Mouse (Mus musculus): Measurements from ENCODE around the gene Slc25a47. TPM values are rescaled to one million over a fixed set of nuclear protein-coding genes. Genes with fewer than 3 reads are reported as not detected.

The Slc25a47 gene
- polyA plus RNA-seq, 1 experiment: 3.2 TPM

DNA sequence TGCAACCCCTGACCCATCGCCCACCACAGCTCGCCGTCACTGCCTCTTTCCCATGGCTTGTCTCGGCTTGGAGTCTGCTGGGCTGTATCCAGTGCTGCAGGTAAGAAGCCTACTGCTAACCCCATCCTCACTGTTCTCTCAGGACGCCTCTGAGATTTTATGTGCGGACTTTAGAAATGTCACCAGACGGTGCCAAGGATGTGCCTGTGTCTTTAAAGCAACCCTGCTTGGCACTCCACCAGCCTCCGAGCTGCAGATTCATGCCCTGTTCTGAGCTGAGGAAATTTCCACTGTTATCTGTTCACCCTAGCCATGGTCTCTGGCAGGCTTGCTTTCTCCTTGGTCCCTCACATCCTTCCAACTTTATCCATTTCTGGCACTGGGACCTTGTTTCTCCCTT, 3.0 kb upstream of the Slc25a47 start:
- no peaks in the 10 kb centered on the region for H3K27me3 ChIP-seq (ENCODE audit: control insufficient read depth, insufficient read depth, low read length)
- 91% methylated on average over 8 of the region's 8 CpGs for WGBS
- no peak overlapping the region for H3K27ac ChIP-seq (ENCODE audit: insufficient read depth, low read length)
- no peak for TF ChIP-seq CTCF (IDR thresholded peaks at IDR 0.05; ENCODE audit: extremely low read depth, insufficient read depth, insufficient read length, insufficient replicate concordance)
- TF ChIP-seq POLR2A (IDR thresholded peaks at IDR 0.05; ENCODE audit: low read depth, low read length): no peak
- H3K4me1 ChIP-seq (ENCODE audit: control insufficient read depth, insufficient read depth, insufficient read length): peaks cover 3% of the 10 kb centered on the region; the same call in 1 of the 2 replicates
- H3K36me3 ChIP-seq (ENCODE audit: control insufficient read depth, insufficient read depth, low read length): no peaks in the 10 kb centered on the region
- no peak overlapping the region for H3K4me3 ChIP-seq (ENCODE audit: extremely low read depth, insufficient read depth, insufficient read length)
- DNase-seq (ENCODE audit: low read depth in 1 of 2, low spot score in 2 of 2): no peak

DNA sequence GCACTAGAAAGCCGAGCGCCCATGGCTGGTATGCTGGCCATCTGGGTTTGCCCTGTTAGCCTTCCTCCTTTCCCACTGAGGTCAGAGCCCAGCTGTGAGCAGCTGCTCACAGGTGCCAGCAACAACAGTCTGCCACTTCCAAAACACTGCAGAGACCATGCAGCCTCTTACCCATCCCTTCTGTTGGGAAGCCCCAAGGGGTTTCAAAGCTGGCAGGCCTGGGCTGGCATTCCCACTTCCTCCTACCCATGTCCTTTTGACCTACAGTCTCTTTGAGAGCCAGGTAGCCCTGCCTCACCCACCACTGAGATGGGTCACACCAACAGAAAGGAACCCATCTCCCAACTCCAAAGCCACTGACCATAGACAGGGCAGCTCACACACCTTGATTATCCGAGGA, 2.4 kb upstream of the Slc25a47 start:
- no peak for DNase-seq (ENCODE audit: low read depth in 1 of 2, low spot score in 2 of 2)
- no peak overlapping the region for H3K27ac ChIP-seq (ENCODE audit: insufficient read depth, low read length)
- H3K36me3 ChIP-seq (ENCODE audit: control insufficient read depth, insufficient read depth, low read length): no peaks in the 10 kb centered on the region
- TF ChIP-seq CTCF (IDR thresholded peaks at IDR 0.05; ENCODE audit: extremely low read depth, insufficient read depth, insufficient read length, insufficient replicate concordance) (no peak), POLR2A (IDR thresholded peaks at IDR 0.05; ENCODE audit: low read depth, low read length) (no peak)
- no peak overlapping the region for H3K4me3 ChIP-seq (ENCODE audit: extremely low read depth, insufficient read depth, insufficient read length)
- H3K4me1 ChIP-seq (ENCODE audit: control insufficient read depth, insufficient read depth, insufficient read length): peaks cover 3% of the 10 kb centered on the region; the same call in 1 of the 2 replicates
- WGBS: 84% methylated on average over 3 of the region's 3 CpGs
- H3K27me3 ChIP-seq (ENCODE audit: control insufficient read depth, insufficient read depth, low read length): no peaks in the 10 kb centered on the region

DNA sequence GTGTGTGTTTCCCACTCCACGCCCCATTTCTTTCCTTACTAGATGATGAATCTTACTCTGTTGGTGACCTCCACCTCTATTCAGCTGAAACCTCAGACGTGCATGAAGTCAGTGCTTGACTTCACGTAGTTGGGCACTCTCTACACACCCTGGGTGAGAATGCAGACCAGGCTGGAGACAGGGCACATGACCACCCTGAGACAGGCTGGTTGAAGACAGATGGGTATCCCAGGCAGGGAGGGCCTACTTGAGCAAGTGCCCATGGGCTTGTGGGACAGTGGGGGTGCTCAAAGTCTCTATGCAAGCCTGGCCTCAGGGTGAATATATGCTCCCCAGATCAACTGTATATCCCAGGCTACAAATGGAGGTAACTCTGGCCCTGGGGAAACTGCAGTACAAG, 1.5 kb upstream of the Slc25a47 start:
- peaks cover 3% of the 10 kb centered on the region; the same call in 1 of the 2 replicates for H3K4me1 ChIP-seq (ENCODE audit: control insufficient read depth, insufficient read depth, insufficient read length)
- no peaks in the 10 kb centered on the region for H3K36me3 ChIP-seq (ENCODE audit: control insufficient read depth, insufficient read depth, low read length)
- H3K4me3 ChIP-seq (ENCODE audit: extremely low read depth, insufficient read depth, insufficient read length): no peak overlapping the region
- DNase-seq (ENCODE audit: low read depth in 1 of 2, low spot score in 2 of 2): no peak
- no peaks in the 10 kb centered on the region for H3K27me3 ChIP-seq (ENCODE audit: control insufficient read depth, insufficient read depth, low read length)
- TF ChIP-seq CTCF (IDR thresholded peaks at IDR 0.05; ENCODE audit: extremely low read depth, insufficient read depth, insufficient read length, insufficient replicate concordance): no peak
- no peak for TF ChIP-seq POLR2A (IDR thresholded peaks at IDR 0.05; ENCODE audit: low read depth, low read length)
- WGBS: 93% methylated on average over 3 of the region's 3 CpGs
- no peak overlapping the region for H3K27ac ChIP-seq (ENCODE audit: insufficient read depth, low read length)

DNA sequence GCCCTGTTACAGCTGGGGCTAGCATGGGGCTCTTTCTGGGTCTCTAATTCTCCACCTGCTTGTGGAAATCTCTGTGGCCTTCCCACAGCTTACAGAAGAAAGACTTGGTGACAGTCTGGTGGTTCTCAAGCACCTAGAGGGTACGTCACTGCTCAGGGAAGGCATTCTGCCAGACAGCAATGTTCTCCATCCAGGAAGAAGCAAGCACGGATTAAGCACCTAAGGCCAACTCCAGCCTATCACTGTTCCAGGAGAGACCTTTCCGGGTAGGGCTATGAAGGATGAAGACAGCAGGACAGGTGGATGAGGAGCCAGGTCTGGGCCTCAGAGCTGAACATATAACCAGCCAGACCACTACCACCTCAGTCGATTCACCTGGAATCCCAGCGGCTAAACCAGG, 1.1 kb upstream of the Slc25a47 start:
- Histone ChIP-seq H3K4me3 (ENCODE audit: extremely low read depth, insufficient read depth, insufficient read length) (peak overlapping the region; percentile 85; the same call in 1 of the 2 replicates), H3K27me3 (ENCODE audit: control insufficient read depth, insufficient read depth, low read length) (no peaks in the 10 kb centered on the region), H3K4me1 (ENCODE audit: control insufficient read depth, insufficient read depth, insufficient read length) (peaks cover 3% of the 10 kb centered on the region; the same call in 1 of the 2 replicates), H3K27ac (ENCODE audit: insufficient read depth, low read length) (no peak overlapping the region), H3K36me3 (ENCODE audit: control insufficient read depth, insufficient read depth, low read length) (no peaks in the 10 kb centered on the region)
- TF ChIP-seq CTCF (IDR thresholded peaks at IDR 0.05; ENCODE audit: extremely low read depth, insufficient read depth, insufficient read length, insufficient replicate concordance): no peak
- TF ChIP-seq POLR2A (IDR thresholded peaks at IDR 0.05; ENCODE audit: low read depth, low read length): no peak
- WGBS: 77% methylated on average over 5 of the region's 5 CpGs
- DNase-seq (ENCODE audit: low read depth in 1 of 2, low spot score in 2 of 2): no peak

DNA sequence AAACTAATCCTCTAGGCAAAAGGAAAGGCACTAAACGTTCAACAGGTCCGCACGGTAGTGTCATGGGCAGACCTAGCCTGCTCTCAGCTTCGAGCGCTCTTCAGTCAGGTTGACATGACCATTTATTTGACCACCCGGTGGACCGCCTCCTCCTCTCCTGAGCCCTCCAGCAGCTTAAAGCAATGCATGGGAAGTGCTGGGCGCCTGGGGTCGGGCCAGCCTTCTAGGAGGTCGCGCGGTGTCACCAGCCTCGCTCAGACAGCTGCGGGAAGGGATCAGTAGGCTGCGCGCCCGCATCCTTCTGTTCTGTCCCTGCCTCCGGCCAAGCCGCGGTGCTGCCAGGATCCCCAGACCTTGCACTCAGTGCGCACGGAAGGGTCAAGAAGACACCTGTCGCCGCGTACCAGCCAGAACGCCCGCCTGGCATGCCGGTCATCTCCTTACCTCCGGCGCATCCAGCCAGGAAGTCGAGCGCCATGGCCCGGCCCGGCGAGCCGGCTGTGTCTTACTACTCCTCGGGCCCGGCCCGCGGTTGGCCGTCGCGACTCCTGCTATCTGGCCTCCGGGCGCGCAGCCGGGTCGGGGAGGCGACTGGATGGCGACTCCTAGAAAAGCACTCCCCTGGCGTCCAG, 522 bp upstream of the Slc25a47 start:
- H3K36me3 ChIP-seq (ENCODE audit: control insufficient read depth, insufficient read depth, low read length): no peaks in the 10 kb centered on the region
- H3K27ac ChIP-seq (ENCODE audit: insufficient read depth, low read length): no peak overlapping the region
- TF ChIP-seq CTCF (IDR thresholded peaks at IDR 0.05; ENCODE audit: extremely low read depth, insufficient read depth, insufficient read length, insufficient replicate concordance) (0 out of 2 replicates have a peak, but pooled peaks have one; percentile 9), POLR2A (IDR thresholded peaks at IDR 0.05; ENCODE audit: low read depth, low read length) (no peak)
- peak overlapping the region; percentile 85 for H3K4me3 ChIP-seq (ENCODE audit: extremely low read depth, insufficient read depth, insufficient read length)
- peaks cover 3% of the 10 kb centered on the region; the same call in 1 of the 2 replicates for H3K4me1 ChIP-seq (ENCODE audit: control insufficient read depth, insufficient read depth, insufficient read length)
- H3K27me3 ChIP-seq (ENCODE audit: control insufficient read depth, insufficient read depth, low read length): no peaks in the 10 kb centered on the region
- WGBS: 7% methylated on average over 51 of the region's 51 CpGs
- DNase-seq (ENCODE audit: low read depth in 1 of 2, low spot score in 2 of 2): no peak

DNA sequence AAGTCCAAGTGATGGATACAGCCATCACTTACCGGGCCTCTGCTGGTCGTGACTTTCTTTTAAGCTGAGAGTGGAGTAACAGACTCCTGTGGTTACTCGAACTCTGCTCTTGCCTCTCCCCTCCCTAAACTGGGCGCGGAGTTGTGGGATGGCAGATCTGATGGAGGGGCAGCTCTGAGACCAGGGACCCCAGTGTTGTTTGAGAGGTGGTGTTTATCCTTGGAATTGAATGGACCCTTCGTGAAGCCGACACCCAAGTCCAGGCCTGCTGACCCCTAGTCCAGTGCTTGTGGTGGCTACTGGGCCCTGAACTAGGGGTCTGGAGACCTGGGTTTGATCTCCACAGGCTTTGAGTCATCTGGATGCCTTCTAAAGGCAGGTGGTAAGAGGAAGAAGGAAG, 876 bp downstream of the Slc25a47 start:
- TF ChIP-seq POLR2A (IDR thresholded peaks at IDR 0.05; ENCODE audit: low read depth, low read length) (no peak), CTCF (IDR thresholded peaks at IDR 0.05; ENCODE audit: extremely low read depth, insufficient read depth, insufficient read length, insufficient replicate concordance) (no peak)
- 45% methylated on average over 7 of the region's 7 CpGs for whole genome bisulfite sequencing

DNA sequence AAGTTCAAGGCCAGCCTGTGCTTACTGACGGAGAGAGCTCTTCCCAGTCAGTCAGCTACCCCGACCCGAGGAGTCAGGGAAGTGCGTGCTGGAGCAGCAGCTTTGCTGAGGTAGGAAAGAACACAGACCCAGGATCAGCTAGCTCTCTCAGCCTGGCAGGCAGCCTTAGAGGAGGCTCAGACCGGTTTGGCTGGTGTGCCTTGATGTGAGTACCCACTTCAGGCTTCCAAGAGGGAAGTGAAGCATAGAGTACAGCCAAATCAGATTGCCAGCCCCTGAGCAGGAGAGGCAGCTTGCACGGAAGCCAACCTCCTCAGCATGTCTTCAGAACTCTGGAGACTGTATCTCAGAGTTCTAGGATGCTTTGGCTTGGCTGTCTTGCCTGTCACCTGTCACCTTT, 5.3 kb downstream of the Slc25a47 start:
- no peak for DNase-seq (ENCODE audit: low read depth in 1 of 2, low spot score in 2 of 2)
- no peak overlapping the region for H3K27ac ChIP-seq (ENCODE audit: insufficient read depth, low read length)
- WGBS: 92% methylated on average over 6 of the region's 6 CpGs
- TF ChIP-seq CTCF (IDR thresholded peaks at IDR 0.05; ENCODE audit: extremely low read depth, insufficient read depth, insufficient read length, insufficient replicate concordance): no peak
- no peak for TF ChIP-seq POLR2A (IDR thresholded peaks at IDR 0.05; ENCODE audit: low read depth, low read length)
- no peak overlapping the region for H3K4me3 ChIP-seq (ENCODE audit: extremely low read depth, insufficient read depth, insufficient read length)
- H3K27me3 ChIP-seq (ENCODE audit: control insufficient read depth, insufficient read depth, low read length): no peaks in the 10 kb centered on the region
- no peaks in the 10 kb centered on the region; the same call in 1 of the 2 replicates for H3K36me3 ChIP-seq (ENCODE audit: control insufficient read depth, insufficient read depth, low read length)
- peaks cover 2% of the 10 kb centered on the region; the same call in 1 of the 2 replicates for H3K4me1 ChIP-seq (ENCODE audit: control insufficient read depth, insufficient read depth, insufficient read length)

More for the DNA sequence above, 876 bp downstream of the Slc25a47 start:
- DNase-seq (ENCODE audit: low read depth in 1 of 2, low spot score in 2 of 2): no peak
- Histone ChIP-seq H3K4me1 (ENCODE audit: control insufficient read depth, insufficient read depth, insufficient read length) (peaks cover 3% of the 10 kb centered on the region; the same call in 1 of the 2 replicates), H3K27ac (ENCODE audit: insufficient read depth, low read length) (no peak overlapping the region), H3K27me3 (ENCODE audit: control insufficient read depth, insufficient read depth, low read length) (no peaks in the 10 kb centered on the region), H3K36me3 (ENCODE audit: control insufficient read depth, insufficient read depth, low read length) (no peaks in the 10 kb centered on the region), H3K4me3 (ENCODE audit: extremely low read depth, insufficient read depth, insufficient read length) (peak overlapping the region; percentile 64)
